Mouse (Mus musculus): ENCODE measurements around the gene Epn1.
"Not testable (repeated sequence)": the region's sequence is repeated elsewhere in the genome, so short reads cannot be mapped to it uniquely, and the experiment has no call there.

Epn1 gene

GRCm38 (mm10) chr7:5058631-5059030, 21.4 kb upstream of the Epn1 start:
- DNase-seq (ENCODE audit: low read depth, low spot score), result no peak

- DNase-seq (ENCODE audit: low read depth, low spot score), result no peak
Observed at GRCm38 (mm10) chr7:5059421-5059820, 20.6 kb upstream of the Epn1 start.

- DNase-seq (ENCODE audit: low read depth, low spot score), result peak; percentile 67
Observed at GRCm38 (mm10) chr7:5060239-5060731, 19.8 kb upstream of the Epn1 start.

- peak; percentile 97 for DNase-seq (ENCODE audit: low read depth, low spot score)
Observed at GRCm38 (mm10) chr7:5060944-5061773, 18.9 kb upstream of the Epn1 start.

- peak; percentile 84 for DNase-seq (ENCODE audit: low read depth, low spot score)
Observed at GRCm38 (mm10) chr7:5061774-5062359, 18.2 kb upstream of the Epn1 start, which contains the start of gene U2af2. Gene U2af2, plus strand, starts transcription at chr7:5062143.

GRCm38 (mm10) chr7:5062360-5063001, 17.6 kb upstream of the Epn1 start:
- peak; percentile 64 for DNase-seq (ENCODE audit: low read depth, low spot score)

GRCm38 (mm10) chr7:5064886-5065285, 15.1 kb upstream of the Epn1 start:
- DNase-seq (ENCODE audit: low read depth, low spot score), result no peak

- no peak for DNase-seq (ENCODE audit: low read depth, low spot score)
Observed at GRCm38 (mm10) chr7:5073586-5073985, 6.4 kb upstream of the Epn1 start.

- no peak for DNase-seq (ENCODE audit: low read depth, low spot score)
Observed at GRCm38 (mm10) chr7:5074984-5075383, 5.1 kb upstream of the Epn1 start.

GRCm38 (mm10) chr7:5076931-5077330, 3.1 kb upstream of the Epn1 start:
- DNase-seq (ENCODE audit: low read depth, low spot score), result no peak

GRCm38 (mm10) chr7:5079365-5080009, 548 bp upstream of the Epn1 start:
- not testable (repeated sequence) for DNase-seq (ENCODE audit: low read depth, low spot score)

- DNase-seq (ENCODE audit: low read depth, low spot score), result no peak
Observed at GRCm38 (mm10) chr7:5080815-5081214, 780 bp downstream of the Epn1 start.

- DNase-seq (ENCODE audit: low read depth, low spot score), result no peak
Observed at GRCm38 (mm10) chr7:5081241-5081640, 1.2 kb downstream of the Epn1 start.

GRCm38 (mm10) chr7:5081939-5082338, 1.9 kb downstream of the Epn1 start:
- DNase-seq (ENCODE audit: low read depth, low spot score), result no peak

- DNase-seq (ENCODE audit: low read depth, low spot score), result no peak
Observed at GRCm38 (mm10) chr7:5083325-5084105, 3.5 kb downstream of the Epn1 start.

- no peak for DNase-seq (ENCODE audit: low read depth, low spot score)
Observed at GRCm38 (mm10) chr7:5085512-5085911, 5.5 kb downstream of the Epn1 start.

GRCm38 (mm10) chr7:5086921-5087440, 6.9 kb downstream of the Epn1 start:
- no peak for DNase-seq (ENCODE audit: low read depth, low spot score)

- DNase-seq (ENCODE audit: low read depth, low spot score), result no peak
Observed at GRCm38 (mm10) chr7:5087886-5088285, 7.9 kb downstream of the Epn1 start.

- no peak for DNase-seq (ENCODE audit: low read depth, low spot score)
Observed at GRCm38 (mm10) chr7:5089853-5090252, 9.8 kb downstream of the Epn1 start.

GRCm38 (mm10) chr7:5091008-5091728, 11.1 kb downstream of the Epn1 start:
- no peak for DNase-seq (ENCODE audit: low read depth, low spot score)
